Mouse (Mus musculus) heart, postnatal 0 days (tissue): ENCODE measurements around the gene Tram2. TPM values are rescaled to one million over a fixed set of nuclear protein-coding genes. Genes with fewer than 3 reads are reported as not detected.

ENCODE experiments used
- ATAC-seq: fragments of 200-750 bp; cut with Nextera tagmentation; 2 replicates; pipeline ENCODE4 v1.8.0; 2017; ENCODE audit warnings: low read depth, moderate number of reproducible peaks, moderate library complexity; ENCODE audit not compliant: insufficient read depth
- DNase-seq: peaks from one replicate; pipeline ENCODE4 v3.0.0-alpha.2; 2016; ENCODE audit warnings: low spot score
- H3K27ac ChIP-seq: fragments of 300-500 bp; sonication (generic); 2 replicates; pipeline ENCODE4 v1.5.1; 2014; ENCODE audit warnings: low read depth, mild to moderate bottlenecking
- H3K27me3 ChIP-seq: fragments of 300-500 bp; sonication (generic); 2 replicates; pipeline ENCODE4 v1.6.1; 2014; ENCODE audit warnings: low read length, mixed read lengths; ENCODE audit not compliant: control insufficient read depth, insufficient read depth
- H3K36me3 ChIP-seq: fragments of 300-500 bp; sonication (generic); replicated peaks from 2 replicates; pipeline ENCODE4 v1.6.1; 2014; ENCODE audit warnings: low read length, mixed read lengths; ENCODE audit not compliant: control insufficient read depth, insufficient read depth
- H3K4me1 ChIP-seq: fragments of 300-500 bp; sonication (generic); 2 replicates; pipeline ENCODE4 v1.6.1; 2014; ENCODE audit warnings: antibody characterized with exemption; ENCODE audit not compliant: control insufficient read depth, insufficient read depth
- H3K4me2 ChIP-seq: fragments of 300-500 bp; sonication (generic); 2 replicates; pipeline ENCODE4 v1.6.1; 2014; ENCODE audit warnings: low read depth, mild to moderate bottlenecking, low read length, moderate library complexity
- H3K4me3 ChIP-seq: fragments of 300-500 bp; sonication (generic); 2 replicates; pipeline ENCODE4 v1.5.1; 2014; ENCODE audit warnings: low read depth, low read length
- H3K9ac ChIP-seq: fragments of 300-500 bp; sonication (generic); replicated peaks from 2 replicates; pipeline ENCODE4 v1.6.1; 2014; ENCODE audit warnings: low read depth, low read length, mixed read lengths
- H3K9me3 ChIP-seq: fragments of 300-500 bp; sonication (generic); replicated peaks from 2 replicates; pipeline ENCODE4 v1.6.1; 2016; ENCODE audit warnings: low read length; ENCODE audit not compliant: control insufficient read depth
- CTCF ChIP-seq: IDR thresholded peaks from 2 replicates; pipeline ENCODE4 v1.5.1; 2016; ENCODE audit warnings: antibody characterized with exemption, control low read depth, low read depth
- EP300 ChIP-seq: IDR thresholded peaks from 2 replicates; pipeline ENCODE4 v1.6.1; 2016; ENCODE audit warnings: antibody characterized with exemption, low read depth
- WGBS: fragments of 180-500 bp; shearing (Covaris S2); extraction: QIAGEN DNeasy Blood & Tissue Kit; methylation state at CpG from one replicate; pipeline ENCODE4 v1.1.7; 2014; 5-methylcytosine and 5-hydroxymethylcytosine counted together
- polyA plus RNA-seq: library from polyadenylated mRNA; unstranded; fragments of >200 nt; fragmentation: Nextera tagmentation; extraction: Ambion mirVana; gene quantifications from 2 replicates; pipeline ENCODE4 v1.2.1, GENCODE M21; 2015
- total RNA-seq: library from RNA; depleted of rRNA; stranded (reverse); fragments of >200 nt; gene quantifications from 2 replicates; pipeline ENCODE4 v1.2.3, GENCODE M21; 2014; ENCODE audit warnings: low replicate concordance

Tram2 gene
- total and polyA plus RNA-seq, 2 experiments from 2014 or later: 2.4 TPM

GRCm38 (mm10) chr1:21031650-21032049 is 47.4 kb downstream of the Tram2 start:
- H3K27ac ChIP-seq: no peak overlapping the region
- H3K4me3 ChIP-seq: no peak overlapping the region
- no peak overlapping the region for H3K9ac ChIP-seq
- ATAC-seq (no peak), DNase-seq (no peak)
- WGBS: 97% methylated on average over 2 of the region's 2 CpGs
- H3K4me2 ChIP-seq: no peak overlapping the region
- H3K4me1 ChIP-seq: no peaks in the 10 kb centered on the region
- H3K36me3 ChIP-seq: no peaks in the 10 kb centered on the region
- H3K9me3 ChIP-seq: no peaks in the 10 kb centered on the region
- TF ChIP-seq EP300 (no peak), CTCF (no peak)
- H3K27me3 ChIP-seq: no peaks in the 10 kb centered on the region

- H3K27me3 ChIP-seq: no peaks in the 10 kb centered on the region
- ATAC-seq: no peak
- H3K4me1 ChIP-seq: no peaks in the 10 kb centered on the region
- H3K9ac ChIP-seq: no peak overlapping the region
- no peaks in the 10 kb centered on the region for H3K9me3 ChIP-seq
- H3K27ac ChIP-seq: no peak overlapping the region
- no peak overlapping the region for H3K4me3 ChIP-seq
- no peak for TF ChIP-seq CTCF
- TF ChIP-seq EP300: no peak
- no peaks in the 10 kb centered on the region for H3K36me3 ChIP-seq
- no peak for DNase-seq
- no peak overlapping the region for H3K4me2 ChIP-seq
- WGBS: 86% methylated on average over 4 of the region's 4 CpGs
Measured at GRCm38 (mm10) chr1:21029000-21029399, 50.0 kb downstream of the Tram2 start.

GRCm38 (mm10) chr1:21026534-21026933 is 52.5 kb downstream of the Tram2 start:
- no peaks in the 10 kb centered on the region for H3K9me3 ChIP-seq
- H3K27ac ChIP-seq: no peak overlapping the region
- H3K4me1 ChIP-seq: no peaks in the 10 kb centered on the region
- ATAC-seq: no peak
- TF ChIP-seq CTCF (no peak), EP300 (no peak)
- no peak for DNase-seq
- 84% methylated on average over 7 of the region's 7 CpGs for WGBS
- no peak overlapping the region for H3K4me3 ChIP-seq
- no peaks in the 10 kb centered on the region for H3K36me3 ChIP-seq
- H3K27me3 ChIP-seq: no peaks in the 10 kb centered on the region
- H3K9ac ChIP-seq: no peak overlapping the region
- H3K4me2 ChIP-seq: no peak overlapping the region

GRCm38 (mm10) chr1:21025203-21025602 is 53.8 kb downstream of the Tram2 start:
- no peak for DNase-seq
- no peak overlapping the region for H3K4me3 ChIP-seq
- no peaks in the 10 kb centered on the region for H3K4me1 ChIP-seq
- H3K36me3 ChIP-seq: no peaks in the 10 kb centered on the region
- no peak overlapping the region for H3K9ac ChIP-seq
- no peaks in the 10 kb centered on the region for H3K9me3 ChIP-seq
- WGBS: 72% methylated on average over 5 of the region's 5 CpGs
- H3K4me2 ChIP-seq: no peak overlapping the region
- TF ChIP-seq EP300: no peak
- TF ChIP-seq CTCF: no peak
- H3K27ac ChIP-seq: no peak overlapping the region
- ATAC-seq: no peak
- no peaks in the 10 kb centered on the region for H3K27me3 ChIP-seq

GRCm38 (mm10) chr1:21023101-21023500 is 55.9 kb downstream of the Tram2 start:
- ATAC-seq: no peak
- Histone ChIP-seq H3K9me3 (no peaks in the 10 kb centered on the region), H3K36me3 (no peaks in the 10 kb centered on the region), H3K4me2 (no peak overlapping the region), H3K27me3 (no peaks in the 10 kb centered on the region), H3K4me3 (no peak overlapping the region), H3K9ac (no peak overlapping the region), H3K27ac (no peak overlapping the region), H3K4me1 (no peaks in the 10 kb centered on the region)
- TF ChIP-seq CTCF: no peak
- WGBS: 70% methylated on average over 3 of the region's 3 CpGs
- DNase-seq: no peak

GRCm38 (mm10) chr1:21014463-21014862 is 64.6 kb downstream of the Tram2 start:
- DNase-seq: peak; percentile 79
- H3K9me3 ChIP-seq: no peaks in the 10 kb centered on the region
- WGBS: 21% methylated on average over 8 of the region's 8 CpGs
- TF ChIP-seq CTCF: no peak
- TF ChIP-seq EP300: no peak
- peaks cover 23% of the 10 kb centered on the region for H3K36me3 ChIP-seq
- H3K27ac ChIP-seq: peak overlapping the region; percentile 49; the same call in 1 of the 2 replicates
- H3K4me1 ChIP-seq: 0 out of 2 replicates have a peak, but pooled peaks cover 7% of the 10 kb centered on the region
- H3K27me3 ChIP-seq: no peaks in the 10 kb centered on the region
- no peak overlapping the region for H3K4me2 ChIP-seq
- H3K4me3 ChIP-seq: no peak overlapping the region
- peak; percentile 86 for ATAC-seq
- no peak overlapping the region for H3K9ac ChIP-seq
